7 mouse cellular contexts compared by ENCODE assay signal in the genomic region with DNA sequence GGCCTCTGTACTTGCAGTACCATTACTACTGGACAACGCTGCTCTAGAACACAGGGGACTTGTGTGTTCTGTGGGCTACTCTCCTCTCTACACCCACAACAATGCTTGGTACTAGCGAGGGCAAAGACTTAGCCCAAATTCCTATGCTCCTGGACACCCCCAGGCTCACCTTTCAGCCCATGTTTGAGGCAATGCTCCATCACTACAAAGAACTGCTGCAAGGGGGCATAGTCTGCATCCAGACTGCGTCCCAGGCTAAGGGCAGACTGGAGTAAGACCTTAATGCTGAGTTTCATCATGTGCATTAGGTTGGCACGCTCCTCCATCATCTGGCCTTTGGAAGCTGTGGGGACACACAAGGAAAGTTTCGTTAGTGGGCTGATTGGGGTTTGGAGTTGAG. TPM values are rescaled to one million over a fixed set of nuclear protein-coding genes. Genes with fewer than 3 reads are reported as not detected.
DNase-seq lines count a peak whose midpoint lies in the region; ATAC-seq and TF ChIP-seq lines count a peak whose summit lies in the region.

No protein-coding gene starts in this region.

- no peak for TF ChIP-seq POLR2A in limb, embryonic 14.5 days (IDR thresholded peaks at IDR 0.05; ENCODE audit: borderline replicate concordance, extremely low read depth, insufficient read depth, insufficient read length)

- no peak overlapping the region for H3K27ac ChIP-seq in lung, postnatal 0 days (ENCODE audit: low read length)
- H3K27ac ChIP-seq in forebrain, embryonic 14.5 days (ENCODE audit: low read depth, low read length): no peak overlapping the region
- no peak overlapping the region for H3K27ac ChIP-seq in limb, embryonic 14.5 days (replicated peaks; ENCODE audit: low read depth, low read length)
- peak overlapping the region; percentile 27; the same call in 1 of the 2 replicates for H3K27ac ChIP-seq in stomach, embryonic 14.5 days (ENCODE audit: low read length)

- no peak overlapping the region for H3K9ac ChIP-seq in lung, postnatal 0 days (replicated peaks; ENCODE audit: low read depth)
- peak overlapping the region; percentile 40; the same call in 1 of the 2 replicates for H3K9ac ChIP-seq in forebrain, embryonic 14.5 days (ENCODE audit: low read length)
- H3K9ac ChIP-seq in limb, embryonic 14.5 days (ENCODE audit: low read depth, low read length, severe bottlenecking): peak overlapping the region; percentile 44
- H3K9ac ChIP-seq in stomach, embryonic 14.5 days (replicated peaks; ENCODE audit: low read depth, low read length): peak overlapping the region; percentile 18; the same call in 1 of the 2 replicates

- no peak for DNase-seq in lung, postnatal 0 days (ENCODE audit: low spot score)
- DNase-seq in lung, postnatal 36 days: no peak
- no peak for DNase-seq in forebrain, embryonic 14.5 days (ENCODE audit: low spot score)
- DNase-seq in limb, embryonic 14.5 days (ENCODE audit: low spot score): no peak
- no peak for DNase-seq in layer of hippocampus, adult 9-10 months (ENCODE audit: low spot score)
- DNase-seq in gastrocnemius, postnatal 10 days: no peak

- TF ChIP-seq EP300 in lung, postnatal 0 days (IDR thresholded peaks at IDR 0.05): no peak

- H3K9me3 ChIP-seq in lung, postnatal 0 days (ENCODE audit: low read length): no peaks in the 10 kb centered on the region
- H3K9me3 ChIP-seq in forebrain, embryonic 14.5 days (replicated peaks; ENCODE audit: control insufficient read depth, low read length): no peaks in the 10 kb centered on the region
- no peaks in the 10 kb centered on the region for H3K9me3 ChIP-seq in limb, embryonic 14.5 days (ENCODE audit: control insufficient read depth, low read length)
- H3K9me3 ChIP-seq in stomach, embryonic 14.5 days (ENCODE audit: control insufficient read depth, low read depth, low read length): no peaks in the 10 kb centered on the region; the same call in 1 of the 2 replicates

- H3K4me3 ChIP-seq in lung, postnatal 0 days (ENCODE audit: low read depth, low read length): no peak overlapping the region
- H3K4me3 ChIP-seq in forebrain, embryonic 14.5 days (ENCODE audit: low read depth, low read length): peak overlapping the region; percentile 26
- peak overlapping the region; percentile 41 for H3K4me3 ChIP-seq in limb, embryonic 14.5 days (replicated peaks; ENCODE audit: low read length)
- H3K4me3 ChIP-seq in stomach, embryonic 14.5 days (ENCODE audit: low read depth, low read length): peak overlapping the region; percentile 31

- ATAC-seq in lung, postnatal 0 days: 0 out of 2 replicates have a peak, but pooled peaks have one; percentile 1
- peak; percentile 26; the same call in 1 of the 2 replicates for ATAC-seq in forebrain, embryonic 14.5 days
- no peak for ATAC-seq in limb, embryonic 14.5 days (ENCODE audit: low FRiP score, low read depth)
- 0 out of 2 replicates have a peak, but pooled peaks have one; percentile 35 for ATAC-seq in stomach, embryonic 14.5 days (ENCODE audit: insufficient number of reproducible peaks, insufficient read depth, low FRiP score, low read depth)

- WGBS in lung, postnatal 0 days: 53% methylated on average over 5 of the region's 5 CpGs
- 42% methylated on average over 5 of the region's 5 CpGs for WGBS in forebrain, embryonic 14.5 days
- whole genome bisulfite sequencing in limb, embryonic 14.5 days: 52% methylated on average over 5 of the region's 5 CpGs
- WGBS in stomach, embryonic 14.5 days: 42% methylated on average over 5 of the region's 5 CpGs

- peaks cover 15% of the 10 kb centered on the region; the same call in 1 of the 2 replicates for H3K36me3 ChIP-seq in lung, postnatal 0 days (ENCODE audit: insufficient read depth, low read length)
- H3K36me3 ChIP-seq in forebrain, embryonic 14.5 days (ENCODE audit: control insufficient read depth, insufficient read depth, low read length): peaks cover 21% of the 10 kb centered on the region
- peaks cover 22% of the 10 kb centered on the region for H3K36me3 ChIP-seq in limb, embryonic 14.5 days (ENCODE audit: control insufficient read depth, insufficient read depth, low read length)
- peaks cover 6% of the 10 kb centered on the region for H3K36me3 ChIP-seq in stomach, embryonic 14.5 days (ENCODE audit: control insufficient read depth, insufficient read depth, low read length)

- 0 out of 2 replicates have a peak, but pooled peaks have one; percentile 2 for TF ChIP-seq CTCF in lung, postnatal 0 days (IDR thresholded peaks at IDR 0.05)

- peak overlapping the region; percentile 47 for H3K4me2 ChIP-seq in lung, postnatal 0 days (replicated peaks; ENCODE audit: low read depth, low read length)
- peak overlapping the region; percentile 55 for H3K4me2 ChIP-seq in forebrain, embryonic 14.5 days (ENCODE audit: low read length)
- H3K4me2 ChIP-seq in limb, embryonic 14.5 days (replicated peaks; ENCODE audit: low read depth, low read length, severe bottlenecking): peak overlapping the region; percentile 64
- H3K4me2 ChIP-seq in stomach, embryonic 14.5 days (replicated peaks; ENCODE audit: low read depth, low read length): peak overlapping the region; percentile 59

- no peaks in the 10 kb centered on the region for H3K4me1 ChIP-seq in lung, postnatal 0 days (ENCODE audit: insufficient read depth, low read depth, low read length)
- 0 out of 2 replicates have a peak, but pooled peaks cover 4% of the 10 kb centered on the region for H3K4me1 ChIP-seq in forebrain, embryonic 14.5 days (ENCODE audit: control insufficient read depth, insufficient read depth, low read length)
- peaks cover 3% of the 10 kb centered on the region; the same call in 1 of the 2 replicates for H3K4me1 ChIP-seq in limb, embryonic 14.5 days (ENCODE audit: control insufficient read depth, insufficient read depth, low read length)
- 0 out of 2 replicates have a peak, but pooled peaks cover 5% of the 10 kb centered on the region for H3K4me1 ChIP-seq in stomach, embryonic 14.5 days (ENCODE audit: control insufficient read depth, insufficient read depth, low read length)

- H3K27me3 ChIP-seq in lung, postnatal 0 days (replicated peaks; ENCODE audit: insufficient read depth, low read length): no peaks in the 10 kb centered on the region
- H3K27me3 ChIP-seq in forebrain, embryonic 14.5 days (replicated peaks; ENCODE audit: control insufficient read depth, insufficient read depth, low read length): no peaks in the 10 kb centered on the region
- no peaks in the 10 kb centered on the region for H3K27me3 ChIP-seq in limb, embryonic 14.5 days (ENCODE audit: control insufficient read depth, insufficient read depth, low read length)
- no peaks in the 10 kb centered on the region for H3K27me3 ChIP-seq in stomach, embryonic 14.5 days (ENCODE audit: control insufficient read depth, insufficient read depth, low read length)

RNA-seq across cellular contexts. Expression of a gene that starts 9.5 kb away (rescaled TPM):
- polyA plus RNA-seq in lung, postnatal 0 days (2015; fragmentation: Nextera tagmentation; extraction: Ambion mirVana): 19.8 and 23.8 TPM in 2 replicates
- 27.2 and 32.7 TPM in 2 replicates for polyA plus RNA-seq in forebrain, embryonic 14.5 days (2014; fragmentation: Nextera tagmentation; extraction: Ambion mirVana)
- 16.5 and 20.3 TPM in 2 replicates for polyA plus RNA-seq in limb, embryonic 14.5 days (2012; rRNA removed)
- polyA plus RNA-seq in limb, embryonic 14.5 days (2014; fragmentation: Nextera tagmentation; extraction: Ambion mirVana): 24.9 and 26.9 TPM in 2 replicates
- 22.6 and 23.0 TPM in 2 replicates for polyA plus RNA-seq in stomach, embryonic 14.5 days (2014; fragmentation: Nextera tagmentation; extraction: Ambion mirVana)
- 10 to 100 TPM; 21.1 to 21.7 TPM for total RNA-seq in gastrocnemius, postnatal 10 days (2021)

RNA-seq across cellular contexts. Expression of a gene that starts 44.7 kb away (rescaled TPM):
- polyA plus RNA-seq in lung, postnatal 0 days (2015; fragmentation: Nextera tagmentation; extraction: Ambion mirVana): 154 and 172 TPM in 2 replicates
- polyA plus RNA-seq in forebrain, embryonic 14.5 days (2014; fragmentation: Nextera tagmentation; extraction: Ambion mirVana): 598 and 623 TPM in 2 replicates
- polyA plus RNA-seq in limb, embryonic 14.5 days (2012; rRNA removed): 769 and 778 TPM in 2 replicates
- polyA plus RNA-seq in limb, embryonic 14.5 days (2014; fragmentation: Nextera tagmentation; extraction: Ambion mirVana): 453 and 466 TPM in 2 replicates
- 475 and 496 TPM in 2 replicates for polyA plus RNA-seq in stomach, embryonic 14.5 days (2014; fragmentation: Nextera tagmentation; extraction: Ambion mirVana)
- total RNA-seq in gastrocnemius, postnatal 10 days (2021): 100 to 1,000 TPM; 123 to 164 TPM
